Mouse (Mus musculus): ENCODE results near the gene Mthfr. TPM values are rescaled to one million over a fixed set of nuclear protein-coding genes. Genes with fewer than 3 reads are reported as not detected.
"Not testable (repeated sequence)": the region's sequence is repeated elsewhere in the genome, so short reads cannot be mapped to it uniquely, and the experiment has no call there.

The Mthfr gene
- polyA plus RNA-seq, 1 experiment from 2014 or later, result 9.8 TPM

GRCm38 (mm10) chr4:148040933-148041610, 2.2 kb downstream of the Mthfr start:
- Histone ChIP-seq H3K4me2 (peak overlapping the region; percentile 88), H3K4me1 (replicated peaks) (peaks cover 81% of the 10 kb centered on the region), H3K36me3 (replicated peaks) (peaks cover 34% of the 10 kb centered on the region), H3K4me3 (replicated peaks) (peak overlapping the region; percentile 85), H3K27ac (replicated peaks) (peak overlapping the region; percentile 96), H3K27me3 (no peaks in the 10 kb centered on the region), H3K9ac (peak overlapping the region; percentile 82), H3K9me3 (replicated peaks) (no peaks in the 10 kb centered on the region)
- ATAC-seq (ENCODE audit: insufficient read depth), result peak; percentile 29
- 2% methylated on average over 19 of the region's 19 CpGs for WGBS (ENCODE audit: insufficient replicate concordance)

DNA sequence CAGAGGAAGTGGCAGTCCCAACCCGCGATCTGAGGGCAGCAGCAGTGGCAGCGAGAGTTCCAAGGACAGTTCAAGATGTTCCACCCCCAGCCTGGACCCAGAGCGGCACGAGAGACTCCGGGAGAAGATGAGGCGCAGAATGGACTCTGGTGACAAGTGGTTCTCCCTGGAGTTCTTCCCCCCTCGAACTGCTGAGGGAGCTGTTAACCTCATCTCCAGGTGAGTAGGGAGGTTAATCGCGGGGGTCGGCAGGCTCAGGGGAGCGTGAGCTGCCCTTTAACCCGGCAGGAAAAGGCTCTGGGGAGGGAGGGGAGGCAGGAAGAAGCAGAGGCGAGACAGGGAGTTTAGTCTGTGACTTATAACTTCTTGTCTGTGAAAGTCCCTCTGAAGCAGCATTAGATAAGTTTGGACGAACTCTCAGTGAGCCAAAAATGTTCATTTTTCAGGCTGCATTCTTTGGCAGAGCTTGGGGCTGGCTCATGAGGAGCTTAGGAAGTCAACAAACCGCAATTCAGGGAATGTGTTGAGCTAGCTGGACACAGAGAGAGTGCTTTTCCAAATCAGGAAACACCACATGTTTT, 2.8 kb downstream of the Mthfr start:
- peak overlapping the region; percentile 88 for H3K4me2 ChIP-seq
- H3K36me3 ChIP-seq (replicated peaks), result peaks cover 34% of the 10 kb centered on the region
- no peak for ATAC-seq (ENCODE audit: insufficient read depth)
- peak overlapping the region; percentile 82 for H3K9ac ChIP-seq
- peaks cover 87% of the 10 kb centered on the region for H3K4me1 ChIP-seq (replicated peaks)
- no peaks in the 10 kb centered on the region for H3K27me3 ChIP-seq
- H3K27ac ChIP-seq (replicated peaks), result peak overlapping the region; percentile 96
- no peaks in the 10 kb centered on the region for H3K9me3 ChIP-seq (replicated peaks)
- H3K4me3 ChIP-seq (replicated peaks), result peak overlapping the region; percentile 85
- WGBS (ENCODE audit: insufficient replicate concordance), result 12% methylated on average over 16 of the region's 16 CpGs

- Histone ChIP-seq H3K36me3 (replicated peaks) (peaks cover 43% of the 10 kb centered on the region), H3K4me1 (replicated peaks) (peaks cover 91% of the 10 kb centered on the region), H3K4me2 (peak overlapping the region; percentile 88; the same call in 1 of the 2 replicates)
- not testable (repeated sequence) for H3K4me3 ChIP-seq (replicated peaks); H3K9ac ChIP-seq; H3K9me3 ChIP-seq (replicated peaks); H3K27me3 ChIP-seq; ATAC-seq (ENCODE audit: insufficient read depth); H3K27ac ChIP-seq (replicated peaks)
- WGBS (ENCODE audit: insufficient replicate concordance), result 79% methylated on average over 7 of the region's 8 CpGs
Measured at GRCm38 (mm10) chr4:148043327-148043726, 4.5 kb downstream of the Mthfr start.

DNA sequence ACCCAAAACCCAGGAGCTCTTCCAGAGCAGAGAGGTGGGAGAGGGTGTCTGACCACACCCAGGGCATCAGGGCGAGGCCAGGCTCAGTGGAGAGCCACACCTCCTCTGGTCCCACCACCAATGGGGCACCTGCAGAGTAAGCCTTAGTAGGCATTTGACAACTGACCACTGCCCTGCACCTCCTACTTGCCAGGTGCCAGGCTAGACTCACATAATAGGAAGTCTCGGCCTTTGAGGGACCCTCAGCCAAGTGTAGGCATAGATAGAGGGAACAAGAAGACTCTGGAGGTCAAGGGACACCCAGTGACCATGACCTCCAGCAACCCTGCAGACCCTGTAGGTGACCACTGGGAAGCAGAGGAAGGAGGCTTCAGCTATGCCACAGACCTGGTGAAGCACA, 5.2 kb downstream of the Mthfr start:
- no peak overlapping the region for H3K4me3 ChIP-seq (replicated peaks)
- peak overlapping the region; percentile 11; the same call in 1 of the 2 replicates for H3K9ac ChIP-seq
- H3K4me1 ChIP-seq (replicated peaks), result peaks cover 97% of the 10 kb centered on the region
- WGBS (ENCODE audit: insufficient replicate concordance), result 53% methylated on average over 2 of the region's 2 CpGs
- no peaks in the 10 kb centered on the region for H3K9me3 ChIP-seq (replicated peaks)
- peaks cover 51% of the 10 kb centered on the region for H3K36me3 ChIP-seq (replicated peaks)
- H3K27me3 ChIP-seq, result no peaks in the 10 kb centered on the region
- H3K27ac ChIP-seq (replicated peaks), result peak overlapping the region; percentile 88; the same call in 1 of the 2 replicates
- no peak for ATAC-seq (ENCODE audit: insufficient read depth)
- peak overlapping the region; percentile 46 for H3K4me2 ChIP-seq

- H3K4me2 ChIP-seq, result peak overlapping the region; percentile 56
- no peak overlapping the region for H3K4me3 ChIP-seq (replicated peaks)
- peaks cover 81% of the 10 kb centered on the region for H3K4me1 ChIP-seq (replicated peaks)
- H3K36me3 ChIP-seq (replicated peaks), result peaks cover 75% of the 10 kb centered on the region
- no peaks in the 10 kb centered on the region for H3K27me3 ChIP-seq
- peak overlapping the region; percentile 88 for H3K27ac ChIP-seq (replicated peaks)
- H3K9ac ChIP-seq, result peak overlapping the region; percentile 7
- 14% methylated on average over 4 of the region's 4 CpGs for WGBS (ENCODE audit: insufficient replicate concordance)
- peak; percentile 89 for ATAC-seq (ENCODE audit: insufficient read depth)
- no peaks in the 10 kb centered on the region for H3K9me3 ChIP-seq (replicated peaks)
Measured at GRCm38 (mm10) chr4:148046450-148047031, 7.7 kb downstream of the Mthfr start.

GRCm38 (mm10) chr4:148050396-148050914, 11.6 kb downstream of the Mthfr start:
- H3K27ac ChIP-seq (replicated peaks); H3K27me3 ChIP-seq; H3K9me3 ChIP-seq (replicated peaks); ATAC-seq (ENCODE audit: insufficient read depth); H3K4me3 ChIP-seq (replicated peaks); H3K9ac ChIP-seq; H3K4me2 ChIP-seq: not testable (repeated sequence)
- peaks cover 45% of the 10 kb centered on the region for H3K4me1 ChIP-seq (replicated peaks)
- 85% methylated on average over 3 of the region's 3 CpGs for whole genome bisulfite sequencing (ENCODE audit: insufficient replicate concordance)
- H3K36me3 ChIP-seq (replicated peaks), result peaks cover 84% of the 10 kb centered on the region

DNA sequence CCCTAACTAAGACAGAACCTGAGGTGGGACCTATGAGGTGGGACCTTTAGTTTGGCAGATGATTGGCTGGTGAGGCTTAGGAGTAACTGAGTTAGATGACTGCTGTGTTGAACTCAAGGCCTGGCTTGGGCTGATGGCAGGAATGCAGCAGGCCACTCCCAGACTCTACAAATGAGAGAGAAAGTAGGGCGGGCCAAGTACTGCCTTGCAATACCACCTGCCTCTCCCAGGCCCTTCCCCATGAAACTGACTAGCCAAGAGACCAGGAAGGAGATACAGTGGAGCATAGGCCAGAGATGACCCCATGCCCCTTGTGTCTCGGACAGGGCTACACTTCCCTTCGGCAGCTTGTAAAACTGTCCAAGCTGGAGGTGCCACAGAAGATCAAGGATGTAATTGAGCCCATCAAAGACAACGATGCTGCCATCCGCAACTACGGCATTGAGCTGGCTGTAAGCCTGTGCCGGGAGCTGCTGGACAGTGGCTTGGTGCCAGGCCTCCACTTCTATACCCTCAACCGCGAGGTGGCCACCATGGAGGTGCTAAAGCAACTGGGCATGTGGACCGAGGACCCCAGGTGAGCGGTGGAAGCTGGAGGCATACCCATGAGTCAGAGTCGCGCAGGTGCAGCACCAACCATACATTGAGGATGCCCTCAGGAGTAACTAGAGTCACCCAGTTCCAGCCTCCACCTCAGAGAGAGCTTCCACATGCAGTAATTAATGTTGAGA, 12.3 kb downstream of the Mthfr start:
- Histone ChIP-seq H3K4me2 (no peak overlapping the region), H3K4me3 (replicated peaks) (no peak overlapping the region), H3K36me3 (replicated peaks) (peaks cover 88% of the 10 kb centered on the region), H3K9me3 (replicated peaks) (no peaks in the 10 kb centered on the region), H3K9ac (no peak overlapping the region), H3K4me1 (replicated peaks) (peaks cover 37% of the 10 kb centered on the region), H3K27me3 (no peaks in the 10 kb centered on the region), H3K27ac (replicated peaks) (no peak overlapping the region)
- ATAC-seq (ENCODE audit: insufficient read depth), result no peak
- 87% methylated on average over 13 of the region's 13 CpGs for WGBS (ENCODE audit: insufficient replicate concordance)

- 90% methylated on average over 11 of the region's 11 CpGs for WGBS (ENCODE audit: insufficient replicate concordance)
- H3K36me3 ChIP-seq (replicated peaks), result peaks cover 95% of the 10 kb centered on the region
- H3K9ac ChIP-seq, result no peak overlapping the region
- ATAC-seq (ENCODE audit: insufficient read depth), result no peak
- no peak overlapping the region for H3K4me2 ChIP-seq
- H3K27me3 ChIP-seq, result no peaks in the 10 kb centered on the region
- H3K4me1 ChIP-seq (replicated peaks), result peaks cover 30% of the 10 kb centered on the region
- no peak overlapping the region for H3K27ac ChIP-seq (replicated peaks)
- no peaks in the 10 kb centered on the region for H3K9me3 ChIP-seq (replicated peaks)
- no peak overlapping the region for H3K4me3 ChIP-seq (replicated peaks)
Measured at GRCm38 (mm10) chr4:148051886-148052285, 13.0 kb downstream of the Mthfr start.

- Histone ChIP-seq H3K4me1 (replicated peaks) (peaks cover 19% of the 10 kb centered on the region), H3K9ac (no peak overlapping the region), H3K4me2 (no peak overlapping the region), H3K4me3 (replicated peaks) (no peak overlapping the region), H3K27me3 (no peaks in the 10 kb centered on the region), H3K9me3 (replicated peaks) (no peaks in the 10 kb centered on the region), H3K27ac (replicated peaks) (no peak overlapping the region), H3K36me3 (replicated peaks) (peaks cover 100% of the 10 kb centered on the region)
- 79% methylated on average over 2 of the region's 2 CpGs for WGBS (ENCODE audit: insufficient replicate concordance)
- no peak for ATAC-seq (ENCODE audit: insufficient read depth)
Measured at GRCm38 (mm10) chr4:148052976-148053375, 14.1 kb downstream of the Mthfr start.

GRCm38 (mm10) chr4:148053417-148053920, 14.6 kb downstream of the Mthfr start:
- no peak overlapping the region for H3K4me3 ChIP-seq (replicated peaks)
- peaks cover 99% of the 10 kb centered on the region for H3K36me3 ChIP-seq (replicated peaks)
- H3K4me1 ChIP-seq (replicated peaks), result peaks cover 15% of the 10 kb centered on the region
- no peak overlapping the region for H3K4me2 ChIP-seq
- no peak overlapping the region for H3K9ac ChIP-seq
- 85% methylated on average over 12 of the region's 12 CpGs for WGBS (ENCODE audit: insufficient replicate concordance)
- H3K9me3 ChIP-seq (replicated peaks), result no peaks in the 10 kb centered on the region
- H3K27ac ChIP-seq (replicated peaks), result no peak overlapping the region
- H3K27me3 ChIP-seq, result no peaks in the 10 kb centered on the region
- no peak for ATAC-seq (ENCODE audit: insufficient read depth)
